Mouse (Mus musculus) myocyte (in vitro differentiated cells): ENCODE results near the gene Zfp428. TPM values are rescaled to one million over a fixed set of nuclear protein-coding genes. Genes with fewer than 3 reads are reported as not detected.

Source experiments
- H3K27me3 ChIP-seq: one replicate; pipeline ENCODE4 v1.6.1; 2011; ENCODE audit not compliant: control insufficient read depth, insufficient read depth, insufficient read length
- H3K36me3 ChIP-seq: one replicate; pipeline ENCODE4 v1.6.1; 2011; ENCODE audit not compliant: control insufficient read depth, insufficient read depth
- H3K4me2 ChIP-seq: one replicate; pipeline ENCODE4 v1.6.1; 2011; ENCODE audit warnings: low read depth, control low read depth
- H3K4me3 ChIP-seq: one replicate; pipeline ENCODE4 v1.5.1; 2011; ENCODE audit warnings: mild to moderate bottlenecking, control low read depth, moderate library complexity
- H3K79me2 ChIP-seq: one replicate; pipeline ENCODE4 v1.6.1; 2011; ENCODE audit not compliant: control insufficient read depth, insufficient read depth
- H3ac ChIP-seq: one replicate; pipeline ENCODE4 v1.6.1; 2011; ENCODE audit not compliant: control insufficient read depth, insufficient read length
- CEBPB ChIP-seq: IDR thresholded peaks from 2 replicates; pipeline ENCODE4 v1.6.1; 2011; ENCODE audit warnings: mild to moderate bottlenecking, moderate library complexity; ENCODE audit not compliant: poor library complexity, insufficient read depth, severe bottlenecking
- E2F4 ChIP-seq: IDR thresholded peaks from one replicate; pipeline ENCODE4 v1.6.1; 2011; ENCODE audit warnings: mild to moderate bottlenecking, control low read depth, moderate library complexity; ENCODE audit not compliant: insufficient read depth
- MAX ChIP-seq: IDR thresholded peaks from one replicate; pipeline ENCODE4 v1.6.1; 2011; ENCODE audit warnings: low read depth, mild to moderate bottlenecking, control low read depth
- MYOD1 ChIP-seq, 3 experiments: IDR thresholded peaks; one replicate each; pipeline ENCODE4 v1.6.1; 2011; ENCODE audit warnings: control low read depth in 2 of 3, low read depth in 2 of 3, mild to moderate bottlenecking in 2 of 3, moderate library complexity in 1 of 3; ENCODE audit not compliant: insufficient read length in 2 of 3, control insufficient read depth in 1 of 3
- MYOG ChIP-seq, 3 experiments: IDR thresholded peaks; one replicate each; pipeline ENCODE4 v1.6.1; 2011; ENCODE audit warnings: control low read depth in 2 of 3, low read depth in 2 of 3, mild to moderate bottlenecking in 2 of 3; ENCODE audit not compliant: insufficient read length in 2 of 3, control insufficient read depth in 1 of 3, insufficient read depth in 1 of 3
- POLR2A ChIP-seq: IDR thresholded peaks from one replicate; pipeline ENCODE4 v1.6.1; 2011; ENCODE audit warnings: low read depth, mild to moderate bottlenecking, control low read depth, moderate library complexity; ENCODE audit not compliant: insufficient read length
- POLR2AphosphoS2 ChIP-seq: IDR thresholded peaks from one replicate; pipeline ENCODE4 v1.6.1; 2011; ENCODE audit warnings: low read depth, control low read depth; ENCODE audit not compliant: insufficient read length
- REST ChIP-seq: IDR thresholded peaks from one replicate; pipeline ENCODE4 v1.6.1; 2011; ENCODE audit warnings: mild to moderate bottlenecking, control low read depth, moderate library complexity; ENCODE audit not compliant: insufficient read depth, insufficient read length
- SRF ChIP-seq: IDR thresholded peaks from one replicate; pipeline ENCODE4 v1.6.1; 2011; ENCODE audit warnings: low read depth; ENCODE audit not compliant: control insufficient read depth, insufficient read length
- TCF12 ChIP-seq: IDR thresholded peaks from one replicate; pipeline ENCODE4 v1.6.1; 2011; ENCODE audit warnings: mild to moderate bottlenecking, control low read depth; ENCODE audit not compliant: poor library complexity, insufficient read depth, severe bottlenecking
- TCF3 ChIP-seq: IDR thresholded peaks from one replicate; pipeline ENCODE4 v1.6.1; 2011; ENCODE audit warnings: low read depth, control low read depth; ENCODE audit not compliant: insufficient read length
- USF1 ChIP-seq: IDR thresholded peaks from one replicate; pipeline ENCODE4 v1.6.1; 2011; ENCODE audit warnings: low read depth, mild to moderate bottlenecking, control low read depth, moderate library complexity
- polyA plus RNA-seq: library from polyadenylated mRNA; unstranded; fragments of >200 nt; fragmentation: generic; extraction: Trizol; gene quantifications from one replicate; pipeline ENCODE4 v1.2.1, GENCODE M21; 2012; ENCODE audit warnings: missing spikeins

The Zfp428 gene
- polyA plus RNA-seq, 1 experiment, result 30.0 TPM

- peaks cover 10% of the 10 kb centered on the region for H3K36me3 ChIP-seq
- H3K4me3 ChIP-seq, result no peak overlapping the region
- no peak overlapping the region for H3ac ChIP-seq
- H3K79me2 ChIP-seq, result no peaks in the 10 kb centered on the region
- no peak overlapping the region for H3K4me2 ChIP-seq
- no peaks in the 10 kb centered on the region for H3K27me3 ChIP-seq
- TF ChIP-seq SRF (no peak), TCF3 (no peak), MYOD1 (IDR thresholded peaks at IDR 0.05; ENCODE audit: control insufficient read depth in 1 of 3, insufficient read length in 2 of 3, low read depth in 2 of 3) (no peak), E2F4 (no peak), REST (no peak), TCF12 (no peak), MAX (no peak), CEBPB (no peak), POLR2AphosphoS2 (no peak), MYOG (IDR thresholded peaks at IDR 0.05; ENCODE audit: control insufficient read depth in 1 of 3, insufficient read depth in 1 of 3, insufficient read length in 2 of 3, low read depth in 2 of 3) (no peak), USF1 (no peak), POLR2A (no peak)
These were observed 31.8 kb upstream of the Zfp428 start for GRCm38 (mm10) chr7:24474811-24475506.

GRCm38 (mm10) chr7:24476338-24476737 is 30.5 kb upstream of the Zfp428 start:
- TF ChIP-seq TCF3, result no peak
- TF ChIP-seq SRF, result no peak
- TF ChIP-seq MAX, result no peak
- TF ChIP-seq MYOG (IDR thresholded peaks at IDR 0.05; ENCODE audit: control insufficient read depth in 1 of 3, insufficient read depth in 1 of 3, insufficient read length in 2 of 3, low read depth in 2 of 3), result no peak
- TF ChIP-seq POLR2A, result no peak
- no peak for TF ChIP-seq MYOD1 (IDR thresholded peaks at IDR 0.05; ENCODE audit: control insufficient read depth in 1 of 3, insufficient read length in 2 of 3, low read depth in 2 of 3)
- TF ChIP-seq E2F4, result no peak
- no peak for TF ChIP-seq USF1
- TF ChIP-seq POLR2AphosphoS2, result no peak
- no peak for TF ChIP-seq TCF12
- no peak for TF ChIP-seq CEBPB
- no peak for TF ChIP-seq REST
- Histone ChIP-seq H3K79me2 (no peaks in the 10 kb centered on the region), H3K36me3 (peaks cover 10% of the 10 kb centered on the region)

GRCm38 (mm10) chr7:24476856-24477255 is 29.9 kb upstream of the Zfp428 start:
- no peaks in the 10 kb centered on the region for H3K79me2 ChIP-seq
- no peak overlapping the region for H3K4me2 ChIP-seq

More at GRCm38 (mm10) chr7:24476338-24476737, 30.5 kb upstream of the Zfp428 start:
- no peak overlapping the region for H3K4me2 ChIP-seq
- H3K4me3 ChIP-seq, result no peak overlapping the region
- no peaks in the 10 kb centered on the region for H3K27me3 ChIP-seq
- no peak overlapping the region for H3ac ChIP-seq

GRCm38 (mm10) chr7:24478911-24479310 is 27.9 kb upstream of the Zfp428 start:
- TF ChIP-seq MYOD1 (IDR thresholded peaks at IDR 0.05; ENCODE audit: control insufficient read depth in 1 of 3, insufficient read length in 2 of 3, low read depth in 2 of 3) (no peak), POLR2AphosphoS2 (no peak), MAX (no peak), CEBPB (no peak)
- Histone ChIP-seq H3K36me3 (no peaks in the 10 kb centered on the region), H3K27me3 (no peaks in the 10 kb centered on the region)

More at GRCm38 (mm10) chr7:24476856-24477255, 29.9 kb upstream of the Zfp428 start:
- no peaks in the 10 kb centered on the region for H3K27me3 ChIP-seq
- H3K4me3 ChIP-seq, result no peak overlapping the region
- peaks cover 10% of the 10 kb centered on the region for H3K36me3 ChIP-seq
- H3ac ChIP-seq, result no peak overlapping the region
- TF ChIP-seq POLR2A (no peak), E2F4 (no peak), REST (no peak), POLR2AphosphoS2 (no peak), SRF (no peak), USF1 (no peak), TCF3 (no peak), MYOG (IDR thresholded peaks at IDR 0.05; ENCODE audit: control insufficient read depth in 1 of 3, insufficient read depth in 1 of 3, insufficient read length in 2 of 3, low read depth in 2 of 3) (no peak), MYOD1 (IDR thresholded peaks at IDR 0.05; ENCODE audit: control insufficient read depth in 1 of 3, insufficient read length in 2 of 3, low read depth in 2 of 3) (no peak), MAX (no peak)

GRCm38 (mm10) chr7:24479685-24480084 is 27.1 kb upstream of the Zfp428 start:
- H3K4me2 ChIP-seq, result peak overlapping the region; percentile 99
- H3ac ChIP-seq, result no peak overlapping the region
- no peaks in the 10 kb centered on the region for H3K79me2 ChIP-seq
- H3K27me3 ChIP-seq, result no peaks in the 10 kb centered on the region
- TF ChIP-seq POLR2AphosphoS2 (no peak), TCF3 (no peak), MYOG (IDR thresholded peaks at IDR 0.05; ENCODE audit: control insufficient read depth in 1 of 3, insufficient read depth in 1 of 3, insufficient read length in 2 of 3, low read depth in 2 of 3) (no peak), E2F4 (no peak)
- peak overlapping the region; percentile 37 for H3K4me3 ChIP-seq
- no peaks in the 10 kb centered on the region for H3K36me3 ChIP-seq

More at GRCm38 (mm10) chr7:24478911-24479310, 27.9 kb upstream of the Zfp428 start:
- no peak overlapping the region for H3K4me2 ChIP-seq
- no peak overlapping the region for H3K4me3 ChIP-seq
- H3ac ChIP-seq, result no peak overlapping the region
- H3K79me2 ChIP-seq, result no peaks in the 10 kb centered on the region
